Mouse (Mus musculus): Measurements from ENCODE around the gene Rilpl1. TPM values are rescaled to one million over a fixed set of nuclear protein-coding genes. Genes with fewer than 3 reads are reported as not detected.

Rilpl1 gene
- 27.2 and 28.3 TPM in 2 replicates for polyA plus RNA-seq (2014; fragmentation: Nextera tagmentation; extraction: Ambion mirVana)

DNA sequence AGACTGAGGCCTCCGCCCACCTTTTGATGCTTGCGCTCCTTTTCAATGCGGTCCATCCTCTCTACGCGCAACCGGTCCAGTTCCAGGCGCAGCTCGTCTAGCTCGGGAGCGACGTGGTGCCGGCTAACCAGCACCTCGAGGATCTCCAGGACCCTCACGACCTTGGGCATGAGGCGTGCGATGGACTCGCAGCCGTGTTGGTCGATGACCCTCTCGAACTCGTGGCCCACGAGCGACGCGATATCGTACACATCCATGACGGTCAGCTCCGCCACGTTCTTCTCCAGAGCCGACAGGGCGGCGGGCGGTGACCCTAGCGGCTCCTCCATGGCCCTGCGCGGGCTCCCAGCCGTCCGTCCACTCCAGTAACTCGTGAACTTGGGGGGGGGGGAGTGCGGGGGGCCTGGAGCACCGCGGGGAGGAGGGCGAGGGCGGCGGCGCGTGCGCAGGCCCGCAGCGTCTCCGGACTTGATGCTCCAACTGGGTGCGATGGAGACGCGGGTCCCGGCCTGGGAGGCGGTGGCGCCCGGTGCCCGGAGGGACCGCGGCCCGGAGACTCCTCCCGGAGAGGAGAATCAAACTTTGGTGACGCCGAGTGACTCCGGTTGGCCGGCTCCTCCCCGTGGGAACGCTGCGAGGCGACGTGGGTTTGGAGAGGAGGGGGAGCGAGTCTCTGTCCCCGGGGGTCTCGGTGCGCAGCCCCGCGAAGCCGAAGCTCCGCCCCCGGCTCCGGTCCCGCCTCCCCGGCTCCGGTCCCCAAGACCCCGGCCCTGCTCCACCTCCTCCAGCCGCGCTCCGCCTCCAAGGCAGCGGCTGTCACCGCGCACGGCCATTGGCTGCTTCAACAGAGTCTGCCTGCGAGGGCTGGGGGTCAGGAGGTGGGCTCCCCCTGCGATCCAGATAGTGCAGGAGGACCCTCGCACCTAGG is at the start of gene Rilpl1:
Gene Rilpl1 (minus strand): TSS at position 737 of the 928 bp plus-strand sequence.
- peaks cover 24 to 33% of the 10 kb centered on the region in 2 experiments for H3K4me1 ChIP-seq (ENCODE audit: control insufficient read depth in 2 of 2, insufficient read depth in 2 of 2, low read length in 2 of 2)
- no peaks in the 10 kb centered on the region for H3K27me3 ChIP-seq (ENCODE audit: control insufficient read depth, insufficient read depth, low read length)
- H3K27ac ChIP-seq (replicated peaks in 1 of 2; ENCODE audit: control insufficient read depth in 1 of 2, insufficient read depth in 1 of 2, low read depth in 2 of 2, low read length in 2 of 2): peak within 1 kb of the TSS; percentile 77 to 89
- peak within 1 kb of the TSS; percentile 88 for H3K9ac ChIP-seq (ENCODE audit: low read length)
- WGBS: under 1% methylated on average over 85 of the region's 96 CpGs
- peak; percentile 84 for ATAC-seq (ENCODE audit: insufficient number of reproducible peaks, insufficient read depth, low FRiP score, low read depth)
- H3K4me3 ChIP-seq (ENCODE audit: control insufficient read depth in 1 of 2, insufficient read depth in 1 of 2, low read depth in 1 of 2, low read length in 2 of 2): peak within 1 kb of the TSS; percentile 72 to 85
- H3K9me3 ChIP-seq (ENCODE audit: control insufficient read depth, low read length): no peaks in the 10 kb centered on the region
- peaks cover 8% of the 10 kb centered on the region; the same call in 1 of the 2 replicates for H3K36me3 ChIP-seq (ENCODE audit: control insufficient read depth, insufficient read depth, low read length)
- peak within 1 kb of the TSS; percentile 93 for H3K4me2 ChIP-seq (ENCODE audit: low read length)

DNA sequence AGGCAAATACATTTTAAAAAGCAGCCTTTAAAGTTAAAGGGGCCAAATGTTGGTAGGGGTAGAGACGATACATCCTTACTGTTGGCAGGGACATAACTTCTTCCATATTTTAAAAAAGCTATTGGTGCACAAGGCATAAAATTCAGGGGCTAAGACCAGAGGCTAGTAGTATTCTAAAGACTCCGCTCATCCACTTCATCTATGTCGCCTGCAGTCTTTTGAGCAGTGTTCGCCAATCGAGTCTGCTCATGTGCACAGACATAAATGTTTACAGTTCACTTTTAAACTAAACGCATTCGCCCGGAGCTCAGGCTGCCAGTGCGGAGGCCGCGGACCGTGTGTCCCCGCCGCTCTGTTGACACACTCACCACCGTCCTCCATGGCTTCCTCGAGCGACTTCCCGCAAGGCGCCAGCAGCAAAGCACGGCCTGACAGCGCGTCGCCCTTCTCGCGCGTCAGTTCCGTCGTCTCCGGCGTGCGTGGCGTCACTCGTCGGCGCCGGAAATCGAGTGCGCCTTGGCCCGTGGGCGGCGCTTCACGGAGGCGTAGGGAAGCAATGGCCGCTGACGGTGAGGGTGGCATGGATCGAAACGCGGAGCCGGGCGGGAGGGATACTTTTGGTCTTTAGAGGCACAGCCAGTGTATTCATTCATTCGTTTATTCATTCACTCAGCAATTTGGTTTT is 47.6 kb upstream of the Rilpl1 start, which contains the start of the genes Eif2b1 and Gtf2h3:
Gene Eif2b1 (minus strand): TSS at position 499 of the 685 bp plus-strand sequence.
Gene Gtf2h3 (plus strand): TSS at position 508 of the 685 bp plus-strand sequence.
- no peaks in the 10 kb centered on the region for H3K9me3 ChIP-seq (ENCODE audit: control insufficient read depth, low read length)
- peak within 1 kb of the TSS; percentile 80 for H3K9ac ChIP-seq (ENCODE audit: low read length)
- peak; percentile 85 for ATAC-seq (ENCODE audit: insufficient number of reproducible peaks, insufficient read depth, low FRiP score, low read depth)
- peaks cover 50% of the 10 kb centered on the region for H3K36me3 ChIP-seq (ENCODE audit: control insufficient read depth, insufficient read depth, low read length)
- H3K4me3 ChIP-seq (ENCODE audit: control insufficient read depth in 1 of 2, insufficient read depth in 1 of 2, low read depth in 1 of 2, low read length in 2 of 2): peak within 1 kb of the TSS; percentile 64 to 87
- no peaks in the 10 kb centered on the region for H3K27me3 ChIP-seq (ENCODE audit: control insufficient read depth, insufficient read depth, low read length)
- WGBS: under 1% methylated on average over 51 of the region's 51 CpGs
- H3K4me2 ChIP-seq (ENCODE audit: low read length): peak within 1 kb of the TSS; percentile 98
- H3K27ac ChIP-seq (replicated peaks in 1 of 2; ENCODE audit: control insufficient read depth in 1 of 2, insufficient read depth in 1 of 2, low read depth in 2 of 2, low read length in 2 of 2): peak within 1 kb of the TSS; percentile 41 to 42; a peak in 3 of 4 replicates
- peaks cover 3 to 14% of the 10 kb centered on the region in 2 experiments; a peak in 3 of 4 replicates for H3K4me1 ChIP-seq (ENCODE audit: control insufficient read depth in 2 of 2, insufficient read depth in 2 of 2, low read length in 2 of 2)

DNA sequence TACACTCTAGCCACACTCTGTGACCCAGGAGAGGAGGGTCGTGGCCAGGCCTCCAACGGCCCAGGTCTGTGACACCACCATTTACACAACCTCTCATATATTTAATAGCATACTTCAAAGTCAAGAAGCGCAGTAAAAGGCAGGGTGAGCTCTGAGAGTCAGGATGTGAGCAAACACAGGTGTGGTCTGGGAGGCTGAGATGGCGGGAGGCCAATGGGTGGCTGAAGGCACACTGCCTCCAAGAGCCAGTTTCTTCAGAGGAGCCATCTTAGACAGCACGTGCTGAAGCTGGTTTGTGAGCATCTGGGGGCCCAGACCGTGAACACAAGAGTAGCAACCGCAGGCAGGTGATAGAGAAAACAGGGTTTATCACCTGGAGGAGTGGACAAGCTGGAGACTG is 44.3 kb upstream of the Rilpl1 start:
- Histone ChIP-seq H3K4me3 (ENCODE audit: control insufficient read depth in 1 of 2, insufficient read depth in 1 of 2, low read depth in 1 of 2, low read length in 2 of 2) (no peak overlapping the region), H3K4me2 (ENCODE audit: low read length) (no peak overlapping the region), H3K4me1 (ENCODE audit: control insufficient read depth in 2 of 2, insufficient read depth in 2 of 2, low read length in 2 of 2) (peaks cover 3 to 14% of the 10 kb centered on the region in 2 experiments; a peak in 3 of 4 replicates), H3K27me3 (ENCODE audit: control insufficient read depth, insufficient read depth, low read length) (no peaks in the 10 kb centered on the region), H3K9ac (ENCODE audit: low read length) (no peak overlapping the region), H3K36me3 (ENCODE audit: control insufficient read depth, insufficient read depth, low read length) (peaks cover 72% of the 10 kb centered on the region), H3K27ac (replicated peaks in 1 of 2; ENCODE audit: control insufficient read depth in 1 of 2, insufficient read depth in 1 of 2, low read depth in 2 of 2, low read length in 2 of 2) (no peak overlapping the region), H3K9me3 (ENCODE audit: control insufficient read depth, low read length) (no peaks in the 10 kb centered on the region)
- 93% methylated on average over 7 of the region's 7 CpGs for WGBS
- ATAC-seq (ENCODE audit: insufficient number of reproducible peaks, insufficient read depth, low FRiP score, low read depth): no peak

DNA sequence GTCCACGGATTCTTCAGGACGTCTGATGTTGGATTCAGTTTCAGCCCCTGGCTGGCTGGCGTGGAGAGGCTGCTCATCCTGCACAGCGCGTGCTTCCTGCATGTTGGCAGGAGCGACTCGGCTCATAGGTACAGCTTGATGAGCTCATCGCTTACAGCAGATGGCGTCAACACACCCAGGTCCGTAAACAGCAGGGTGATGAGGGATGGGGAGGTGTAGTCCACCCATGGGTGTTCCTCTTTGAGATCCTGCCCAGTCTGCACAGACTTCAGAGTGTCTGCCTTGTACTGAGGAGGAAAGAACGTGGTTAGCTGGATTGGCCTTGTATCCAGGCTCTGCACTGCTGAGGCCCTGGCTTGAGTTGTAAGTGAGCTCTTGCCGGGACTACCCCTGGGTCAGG is 39.9 kb upstream of the Rilpl1 start:
- no peak for ATAC-seq (ENCODE audit: insufficient number of reproducible peaks, insufficient read depth, low FRiP score, low read depth)
- no peaks in the 10 kb centered on the region for H3K9me3 ChIP-seq (ENCODE audit: control insufficient read depth, low read length)
- no peak overlapping the region for H3K4me3 ChIP-seq (ENCODE audit: control insufficient read depth in 1 of 2, insufficient read depth in 1 of 2, low read depth in 1 of 2, low read length in 2 of 2)
- H3K27me3 ChIP-seq (ENCODE audit: control insufficient read depth, insufficient read depth, low read length): no peaks in the 10 kb centered on the region
- H3K36me3 ChIP-seq (ENCODE audit: control insufficient read depth, insufficient read depth, low read length): peaks cover 100% of the 10 kb centered on the region
- H3K4me1 ChIP-seq (ENCODE audit: control insufficient read depth in 2 of 2, insufficient read depth in 2 of 2, low read length in 2 of 2): no peaks in the 10 kb centered on the region
- no peak overlapping the region for H3K9ac ChIP-seq (ENCODE audit: low read length)
- WGBS: 82% methylated on average over 12 of the region's 12 CpGs
- no peak overlapping the region for H3K4me2 ChIP-seq (ENCODE audit: low read length)
- H3K27ac ChIP-seq (replicated peaks in 1 of 2; ENCODE audit: control insufficient read depth in 1 of 2, insufficient read depth in 1 of 2, low read depth in 2 of 2, low read length in 2 of 2): no peak overlapping the region

DNA sequence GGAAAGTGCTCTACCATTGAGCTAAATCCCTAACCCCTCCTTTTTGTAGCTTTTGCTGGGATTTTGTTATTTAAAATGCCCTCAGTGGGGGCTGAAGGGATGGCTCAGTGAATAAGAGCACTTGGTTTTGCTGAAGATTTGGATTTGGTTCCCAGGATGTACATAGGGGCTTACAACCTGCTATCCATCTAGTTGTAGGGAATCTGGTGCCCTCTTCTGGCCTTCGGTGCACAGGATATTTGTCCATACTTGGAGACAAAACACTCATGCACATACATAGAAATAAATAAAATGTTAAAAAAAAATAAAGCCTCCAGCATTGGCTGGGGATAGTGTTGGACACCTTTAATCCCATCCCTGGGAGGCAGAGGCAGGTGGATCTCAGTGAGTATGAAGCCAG is 24.0 kb upstream of the Rilpl1 start:
- ATAC-seq (ENCODE audit: insufficient number of reproducible peaks, insufficient read depth, low FRiP score, low read depth): no peak
- H3K9me3 ChIP-seq (ENCODE audit: control insufficient read depth, low read length): no peaks in the 10 kb centered on the region
- H3K4me3 ChIP-seq (ENCODE audit: control insufficient read depth in 1 of 2, insufficient read depth in 1 of 2, low read depth in 1 of 2, low read length in 2 of 2): no peak overlapping the region
- H3K27me3 ChIP-seq (ENCODE audit: control insufficient read depth, insufficient read depth, low read length): no peaks in the 10 kb centered on the region
- H3K27ac ChIP-seq (replicated peaks in 1 of 2; ENCODE audit: control insufficient read depth in 1 of 2, insufficient read depth in 1 of 2, low read depth in 2 of 2, low read length in 2 of 2): no peak overlapping the region
- peaks cover 66% of the 10 kb centered on the region for H3K36me3 ChIP-seq (ENCODE audit: control insufficient read depth, insufficient read depth, low read length)
- 82% methylated on average over 1 of the region's 1 CpGs for WGBS
- no peak overlapping the region for H3K9ac ChIP-seq (ENCODE audit: low read length)
- peaks cover 0 to 10% of the 10 kb centered on the region in 2 experiments; a peak in 2 of 4 replicates for H3K4me1 ChIP-seq (ENCODE audit: control insufficient read depth in 2 of 2, insufficient read depth in 2 of 2, low read length in 2 of 2)
- no peak overlapping the region for H3K4me2 ChIP-seq (ENCODE audit: low read length)

DNA sequence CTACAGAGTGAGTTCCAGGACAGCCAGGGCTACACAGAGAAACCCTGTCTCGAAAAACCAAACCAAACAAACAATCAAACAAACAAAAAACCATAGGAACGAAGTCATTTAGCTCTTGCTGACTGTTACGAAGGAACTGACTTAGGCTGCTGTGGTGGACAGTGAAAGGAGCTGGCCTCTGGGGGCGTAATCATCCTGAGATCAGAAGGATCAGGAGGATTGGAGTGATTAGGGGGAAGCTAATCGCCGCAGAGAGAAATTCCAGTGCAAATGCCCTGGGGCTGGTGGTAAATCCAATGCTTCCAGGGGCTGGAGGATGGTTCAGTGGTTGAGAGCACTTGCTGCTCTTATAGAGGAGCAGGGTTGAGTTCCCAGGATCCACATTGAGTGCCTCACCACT is 22.4 kb upstream of the Rilpl1 start:
- WGBS: 70% methylated on average over 6 of the region's 6 CpGs
- H3K4me1 ChIP-seq (ENCODE audit: control insufficient read depth in 2 of 2, insufficient read depth in 2 of 2, low read length in 2 of 2): peaks cover 0 to 10% of the 10 kb centered on the region in 2 experiments; a peak in 2 of 4 replicates
- no peaks in the 10 kb centered on the region for H3K9me3 ChIP-seq (ENCODE audit: control insufficient read depth, low read length)
- H3K4me3 ChIP-seq (ENCODE audit: control insufficient read depth in 1 of 2, insufficient read depth in 1 of 2, low read depth in 1 of 2, low read length in 2 of 2): peak overlapping the region in 1 of 2 experiments; percentile 65; a peak in 1 of 4 replicates
- H3K27me3 ChIP-seq (ENCODE audit: control insufficient read depth, insufficient read depth, low read length): no peaks in the 10 kb centered on the region
- H3K36me3 ChIP-seq (ENCODE audit: control insufficient read depth, insufficient read depth, low read length): peaks cover 55% of the 10 kb centered on the region
- H3K4me2 ChIP-seq (ENCODE audit: low read length): peak overlapping the region; percentile 82
- ATAC-seq (ENCODE audit: insufficient number of reproducible peaks, insufficient read depth, low FRiP score, low read depth): no peak
- H3K27ac ChIP-seq (replicated peaks in 1 of 2; ENCODE audit: control insufficient read depth in 1 of 2, insufficient read depth in 1 of 2, low read depth in 2 of 2, low read length in 2 of 2): no peak overlapping the region
- no peak overlapping the region for H3K9ac ChIP-seq (ENCODE audit: low read length)

DNA sequence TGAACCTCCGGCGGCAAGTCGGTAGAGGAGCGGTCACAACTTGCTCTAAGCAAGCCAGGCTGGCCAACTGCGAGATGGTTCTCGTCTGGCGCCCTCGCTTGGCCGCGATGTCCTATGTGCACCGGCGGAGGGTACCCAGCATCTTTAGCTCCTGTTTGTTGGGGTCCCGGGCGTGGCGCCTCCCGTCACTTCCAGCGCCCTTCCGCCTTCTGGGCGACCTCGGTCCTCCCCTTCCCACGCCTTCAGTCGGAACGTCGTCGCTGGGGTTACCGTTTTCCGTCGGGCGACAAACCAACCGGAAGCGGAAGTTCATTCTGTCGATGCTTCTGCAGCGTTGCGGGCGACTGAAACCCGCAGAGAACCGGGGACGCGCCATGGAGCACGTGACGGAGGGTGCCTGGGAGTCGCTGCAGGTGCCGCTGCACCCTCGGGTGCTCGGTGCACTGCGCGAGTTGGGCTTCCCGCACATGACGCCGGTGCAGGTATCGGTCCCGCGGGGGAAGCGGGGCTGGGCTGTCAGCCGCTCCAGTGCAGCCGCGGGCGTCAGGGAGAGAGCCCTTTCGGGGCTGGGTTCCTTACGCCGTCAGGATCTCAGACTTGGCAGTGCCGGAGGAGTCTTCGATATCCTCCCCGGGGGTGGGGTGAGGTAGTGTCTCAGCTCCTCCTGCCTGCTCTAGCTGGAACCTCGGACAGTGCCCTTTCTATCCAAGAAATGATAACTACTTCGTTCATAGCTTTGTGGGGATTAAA is 21.5 kb upstream of the Rilpl1 start, which contains the start of gene Ddx55:
Gene Ddx55 (plus strand): TSS at position 307 of the 750 bp plus-strand sequence.
- H3K27ac ChIP-seq (replicated peaks in 1 of 2; ENCODE audit: control insufficient read depth in 1 of 2, insufficient read depth in 1 of 2, low read depth in 2 of 2, low read length in 2 of 2): peak within 1 kb of the TSS; percentile 61 to 82
- no peaks in the 10 kb centered on the region for H3K27me3 ChIP-seq (ENCODE audit: control insufficient read depth, insufficient read depth, low read length)
- peak within 1 kb of the TSS; percentile 70 for H3K9ac ChIP-seq (ENCODE audit: low read length)
- under 1% methylated on average over 66 of the region's 66 CpGs for WGBS
- ATAC-seq (ENCODE audit: insufficient number of reproducible peaks, insufficient read depth, low FRiP score, low read depth): peak; percentile 83
- peaks cover 0 to 10% of the 10 kb centered on the region in 2 experiments; a peak in 2 of 4 replicates for H3K4me1 ChIP-seq (ENCODE audit: control insufficient read depth in 2 of 2, insufficient read depth in 2 of 2, low read length in 2 of 2)
- peak within 1 kb of the TSS; percentile 65 to 74 for H3K4me3 ChIP-seq (ENCODE audit: control insufficient read depth in 1 of 2, insufficient read depth in 1 of 2, low read depth in 1 of 2, low read length in 2 of 2)
- H3K9me3 ChIP-seq (ENCODE audit: control insufficient read depth, low read length): no peaks in the 10 kb centered on the region
- peak within 1 kb of the TSS; percentile 82 for H3K4me2 ChIP-seq (ENCODE audit: low read length)
- peaks cover 55% of the 10 kb centered on the region for H3K36me3 ChIP-seq (ENCODE audit: control insufficient read depth, insufficient read depth, low read length)
